Mouse (Mus musculus) cerebellum, adult 2 months (tissue): ENCODE measurements around the gene Adgrg6.

Experiments
- CTCF ChIP-seq: fragments of 200-500 bp; IDR thresholded peaks from 2 replicates; pipeline ENCODE4 v1.5.1; 2011; ENCODE audit warnings: low read depth, mild to moderate bottlenecking, control low read depth, low read length, moderate library complexity, borderline replicate concordance; ENCODE audit not compliant: insufficient read depth
- POLR2A ChIP-seq: fragments of 200-500 bp; IDR thresholded peaks from 2 replicates; pipeline ENCODE4 v1.6.1; 2011; ENCODE audit warnings: low read length, control low read depth, borderline replicate concordance; ENCODE audit not compliant: insufficient read depth

DNA sequence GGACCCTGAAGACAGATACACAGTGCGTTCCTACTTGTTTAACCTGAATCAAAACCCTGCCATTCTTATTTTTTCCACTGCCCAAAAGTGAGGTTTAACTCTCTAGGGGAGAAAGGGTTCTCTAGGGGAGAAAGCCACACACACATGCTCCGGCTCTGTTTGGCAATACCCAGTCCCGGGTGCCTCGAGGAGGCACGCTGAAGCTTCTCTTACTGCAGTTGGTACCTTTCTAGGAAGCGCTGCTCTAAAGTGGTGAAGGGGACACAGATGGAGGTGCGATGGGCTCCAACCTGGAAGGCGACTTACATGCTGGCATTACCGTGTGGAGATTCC is 885 bp downstream of the Adgrg6 start:
- TF ChIP-seq CTCF: no peak
- TF ChIP-seq POLR2A: no peak
